Mouse (Mus musculus) adipose tissue, adult 10 weeks (tissue): ENCODE results near the gene Tktl2. TPM values are rescaled to one million over a fixed set of nuclear protein-coding genes. Genes with fewer than 3 reads are reported as not detected.

Source experiments
- polyA plus RNA-seq: library from polyadenylated mRNA; stranded (reverse); fragments of 350-450 nt; fragmentation: Illumina TruSeq; extraction: RNeasy Lipid Tissue Mini Kit (QIAGEN cat#74804); gene quantifications from one replicate; pipeline ENCODE4 v1.2.3, GENCODE M21; 2014; ENCODE audit warnings: low read depth, low replicate concordance

Gene Tktl2
- polyA plus RNA-seq = 0.57 TPM

DNA sequence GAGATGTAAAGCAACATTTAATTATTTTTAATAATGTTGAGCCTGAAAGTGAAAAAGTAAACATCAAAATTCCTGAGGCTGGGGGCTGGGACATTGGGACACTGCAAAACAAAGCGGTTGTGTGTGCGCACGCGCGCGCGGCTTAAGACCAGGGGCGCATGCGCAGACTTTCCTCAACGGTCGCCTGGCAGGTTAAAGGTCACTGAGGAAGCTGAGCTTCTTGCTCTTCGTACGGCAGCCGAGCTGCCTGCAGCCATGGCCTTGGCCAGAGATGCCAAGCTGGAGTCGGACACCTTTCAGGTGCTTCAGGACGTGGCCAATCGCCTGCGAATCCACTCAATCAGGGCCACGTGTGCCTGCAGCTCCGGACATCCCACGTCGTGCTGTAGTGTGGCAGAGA lies at the start of gene Tktl2:
Tktl2 (plus strand) TSS at position 220 of the 400 bp plus-strand sequence.

DNA sequence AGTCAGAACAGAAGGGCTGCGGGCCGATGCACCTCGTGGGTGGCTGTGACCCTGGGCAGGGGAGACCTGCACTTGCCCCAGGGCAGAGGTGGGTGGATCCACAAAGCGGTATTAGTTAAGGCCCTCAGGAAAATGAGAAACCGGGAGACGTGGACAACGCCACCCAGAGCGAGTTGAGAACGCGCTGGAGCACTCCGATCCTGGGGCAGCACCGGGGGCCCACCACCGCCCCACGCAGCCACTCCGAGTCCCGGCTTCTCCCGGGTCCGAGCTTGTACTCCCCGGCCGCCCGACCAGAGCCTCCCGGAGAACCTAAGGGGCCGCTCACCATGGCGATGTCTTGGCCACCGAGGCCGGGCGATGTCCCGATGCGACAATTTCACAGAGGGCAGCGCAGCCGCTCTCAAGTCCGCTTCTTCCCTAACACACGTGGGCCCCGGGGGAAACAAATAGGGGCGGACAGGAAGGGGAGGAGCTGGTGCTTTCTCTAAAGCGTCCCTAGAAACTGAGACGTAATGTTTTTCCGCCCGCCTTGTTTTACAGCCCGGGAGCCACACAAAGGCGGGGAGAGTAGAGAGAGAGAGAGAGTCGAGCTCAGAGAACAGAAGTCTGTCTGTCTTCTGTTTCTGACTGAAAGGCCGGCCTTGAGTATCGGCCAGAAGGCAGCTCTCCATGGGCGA lies 25.3 kb upstream of the Tktl2 start, which contains the start of gene Tma16:
Tma16 (minus strand) TSS at position 447 of the 680 bp plus-strand sequence.

Other genes with a start within 250 kb of the Tktl2 start
- gene Tma16, start 25.2 kb upstream of the Tktl2 start, polyA plus RNA-seq = 5.6 TPM
- gene Npy5r, start 176.4 kb downstream of the Tktl2 start, polyA plus RNA-seq = not detected
- gene Npy1r, start 185.4 kb downstream of the Tktl2 start, polyA plus RNA-seq = 2.7 TPM